Mouse (Mus musculus): Measurements from ENCODE around the gene Bid.

Gene Bid

GRCm38 (mm10) chr6:120939783-120940182, 23.1 kb upstream of the Bid start:
- ChIA-PET CTCF (interaction anchor here in 3 of 4 experiments (0.6 to 0.7 kb wide), 3 partner anchors 36 to 1502 kb away, joined by 3 read pairs; no protein-coding TSS in a partner anchor), POLR2A (interaction anchor here in 1 of 4 experiments (1.0 kb wide), 1 partner anchor 16 kb away, joined by 4 read pairs; no protein-coding TSS in a partner anchor)

- CTCF ChIA-PET: interaction anchor here in 3 of 4 experiments (0.6 to 0.7 kb wide), 3 partner anchors 23 to 349 kb away, joined by 3 to 7 read pairs (median 7); no protein-coding TSS in a partner anchor
- POLR2A ChIA-PET: interaction anchor here in 2 of 4 experiments (0.8 to 1.6 kb wide), 4 partner anchors 8 to 47 kb away, joined by 3 to 4 read pairs (median 3); no protein-coding TSS in a partner anchor
These were observed 22.3 kb upstream of the Bid start for GRCm38 (mm10) chr6:120938763-120939450.

GRCm38 (mm10) chr6:120937999-120938608, 21.5 kb upstream of the Bid start:
- ChIA-PET POLR2A (interaction anchor here in 2 of 4 experiments (0.8 to 1.6 kb wide), 4 partner anchors 9 to 46 kb away, joined by 3 to 4 read pairs (median 3); no protein-coding TSS in a partner anchor), CTCF (interaction anchor here in 1 of 4 experiments (0.7 kb wide), 1 partner anchor 40 kb away, joined by 3 read pairs; no protein-coding TSS in a partner anchor)

- CTCF ChIA-PET: no interaction called here
- POLR2A ChIA-PET: interaction anchor here in 2 of 4 experiments (0.6 to 1.9 kb wide), 3 partner anchors 13 to 218 kb away, joined by 3 to 7 read pairs (median 4); no protein-coding TSS in a partner anchor
These were observed 20.5 kb upstream of the Bid start for GRCm38 (mm10) chr6:120937104-120937617.

- POLR2A ChIA-PET: no interaction called here
- CTCF ChIA-PET: interaction anchor here in 1 of 4 experiments (1.6 kb wide), 1 partner anchor 36 kb away, joined by 5 read pairs; no protein-coding TSS in a partner anchor
These were observed 17.5 kb upstream of the Bid start for GRCm38 (mm10) chr6:120934176-120934575.

- CTCF ChIA-PET: no interaction called here
- POLR2A ChIA-PET: interaction anchor here in 1 of 4 experiments (1.2 kb wide), 1 partner anchor 10 kb away, joined by 6 read pairs; no protein-coding TSS in a partner anchor
These were observed 17.0 kb upstream of the Bid start for GRCm38 (mm10) chr6:120933670-120934069.

- ChIA-PET POLR2A (interaction anchor here in 2 of 4 experiments (0.7 to 1.2 kb wide), 2 partner anchors 9 to 26 kb away, joined by 3 to 6 read pairs; no protein-coding TSS in a partner anchor), CTCF (interaction anchor here in 1 of 4 experiments (0.7 kb wide), 1 partner anchor 34 kb away, joined by 4 read pairs; no protein-coding TSS in a partner anchor)
These were observed 15.9 kb upstream of the Bid start for GRCm38 (mm10) chr6:120932597-120932996.

GRCm38 (mm10) chr6:120930450-120931306, 14.0 kb upstream of the Bid start:
- ChIA-PET CTCF (interaction anchor here in 2 of 4 experiments (0.5 to 1.1 kb wide), 3 partner anchors 14 to 186 kb away, joined by 3 read pairs; no protein-coding TSS in a partner anchor), POLR2A (interaction anchor here in 2 of 4 experiments (0.7 to 1.4 kb wide), 3 partner anchors 7 to 95 kb away, joined by 3 to 6 read pairs (median 4); no protein-coding TSS in a partner anchor)

GRCm38 (mm10) chr6:120929421-120929820, 12.8 kb upstream of the Bid start:
- POLR2A ChIA-PET: interaction anchor here in 2 of 4 experiments (0.7 to 3.2 kb wide), 5 partner anchors 11 to 381 kb away, joined by 3 to 12 read pairs (median 4); partner anchors contain the start of gene Bid (in 1 of the 2)
- CTCF ChIA-PET: no interaction called here

GRCm38 (mm10) chr6:120927765-120928164, 11.1 kb upstream of the Bid start:
- ChIA-PET CTCF (interaction anchor here in 3 of 4 experiments (0.6 to 1.6 kb wide), 3 partner anchors 12 to 177 kb away, joined by 3 read pairs; no protein-coding TSS in a partner anchor), POLR2A (interaction anchor here in 3 of 4 experiments (0.6 to 3.2 kb wide), 10 partner anchors 9 to 105 kb away, joined by 3 to 12 read pairs (median 3); partner anchors contain the start of genes Atp6v1e1 (in 1 of the 3) and Bid (in 1 of the 3))

- CTCF ChIA-PET: interaction anchor here in 3 of 4 experiments (0.8 to 1.6 kb wide), 4 partner anchors 12 to 83 kb away, joined by 3 to 6 read pairs (median 4); no protein-coding TSS in a partner anchor
- POLR2A ChIA-PET: interaction anchor here in 2 of 4 experiments (0.6 to 17.0 kb wide), 7 partner anchors 8 to 75 kb away, joined by 3 to 252 read pairs (median 3); partner anchors contain the start of gene Bid (in 1 of the 2)
These were observed 10.2 kb upstream of the Bid start for GRCm38 (mm10) chr6:120926880-120927279.

- CTCF ChIA-PET: interaction anchor here (0.6 to 2.2 kb wide), 16 partner anchors 10 to 1934 kb away, joined by 3 to 23 read pairs (median 4); no protein-coding TSS in a partner anchor
- POLR2A ChIA-PET: interaction anchor here in 3 of 4 experiments (0.6 to 17.0 kb wide), 10 partner anchors 8 to 205 kb away, joined by 4 to 252 read pairs (median 5); partner anchors contain the start of gene Bid (in 1 of the 3)
These were observed 8.2 kb upstream of the Bid start for GRCm38 (mm10) chr6:120924791-120925321.

- ChIA-PET POLR2A (interaction anchor here in 3 of 4 experiments (0.6 to 17.0 kb wide), 7 partner anchors 11 to 332 kb away, joined by 3 to 252 read pairs (median 6); no protein-coding TSS in a partner anchor), CTCF (interaction anchor here (0.5 to 1.4 kb wide), 7 partner anchors 14 to 378 kb away, joined by 3 to 6 read pairs (median 3); no protein-coding TSS in a partner anchor)
These were observed 1.3 kb upstream of the Bid start for GRCm38 (mm10) chr6:120917975-120918374.

- ChIA-PET CTCF (interaction anchor here (0.5 to 2.6 kb wide), 8 partner anchors 13 to 379 kb away, joined by 3 to 14 read pairs (median 4); no protein-coding TSS in a partner anchor), POLR2A (interaction anchor here (0.5 to 17.0 kb wide), 21 partner anchors 8 to 331 kb away, joined by 3 to 252 read pairs (median 4); partner anchors contain the start of genes Atp6v1e1 (in 1 of the 4) and Pex26 (in 1 of the 4))
These were observed 574 bp upstream of the Bid start for GRCm38 (mm10) chr6:120916972-120917881.

GRCm38 (mm10) chr6:120915649-120915975, 1.0 kb downstream of the Bid start:
- ChIA-PET POLR2A (interaction anchor here (0.6 to 17.0 kb wide), 38 partner anchors 8 to 518 kb away, joined by 3 to 252 read pairs (median 5); partner anchors contain the start of genes Pex26 (in 2 of the 4), Atp6v1e1 (in 1 of the 4) and Bcl2l13 (in 1 of the 4)), CTCF (interaction anchor here (0.6 to 3.8 kb wide), 26 partner anchors 8 to 1425 kb away, joined by 3 to 29 read pairs (median 6); partner anchors contain the start of genes Mical3 (in 1 of the 4) and Phc1 (in 1 of the 4))

All from embryonic stem cell, embryonic (primary cell).